Comparison of ENCODE assay signal across 9 mouse cellular contexts in genomic region chr10:45051125-45051744, GRCm38 (mm10). TPM values are rescaled to one million over a fixed set of nuclear protein-coding genes. Genes with fewer than 3 reads are reported as not detected.
A peak's percentile ranks its signal among the peaks of the same experiment; 100 is the strongest.
DNase-seq lines count a peak whose midpoint lies in the region; ATAC-seq and TF ChIP-seq lines count a peak whose summit lies in the region.
"Had no signal": no experiment of that assay in that cellular context is flagged by ENCODE, and none has a peak within 500 bp of the region (broad histone marks: within the 10 kb centered on the region; RNA-seq: fewer than 3 reads in every experiment).

No protein-coding gene starts in this region.

- H3K36me3 ChIP-seq in heart, embryonic 11.5 days (ENCODE audit: control insufficient read depth, insufficient read depth, low read length): no peaks in the 10 kb centered on the region
- no peaks in the 10 kb centered on the region for H3K36me3 ChIP-seq in kidney, embryonic 15.5 days
- no peaks in the 10 kb centered on the region for H3K36me3 ChIP-seq in liver, adult 2 months (ENCODE audit: control insufficient read depth, insufficient read depth, low read length)
- H3K36me3 ChIP-seq in splenic B cell, adult 2 months (ENCODE audit: control insufficient read depth, insufficient read depth, low read length, poor library complexity, severe bottlenecking): no peaks in the 10 kb centered on the region
- H3K36me3 ChIP-seq: embryonic facial prominence, embryonic 12.5 days had no signal

- WGBS in heart, embryonic 11.5 days (ENCODE audit: insufficient replicate concordance): 51% methylated on average over 11 of the region's 11 CpGs
- 59% methylated on average over 11 of the region's 11 CpGs for WGBS in kidney, embryonic 15.5 days
- WGBS in liver, adult 2 months: 46% methylated on average over 11 of the region's 11 CpGs

- peaks cover 7% of the 10 kb centered on the region for H3K27me3 ChIP-seq in heart, embryonic 11.5 days (ENCODE audit: control insufficient read depth, insufficient read depth, low read length)
- H3K27me3 ChIP-seq in kidney, embryonic 15.5 days: no peaks in the 10 kb centered on the region
- H3K27me3 ChIP-seq in liver, adult 2 months (ENCODE audit: control insufficient read depth, insufficient read depth, low read length): no peaks in the 10 kb centered on the region
- H3K27me3 ChIP-seq in splenic B cell, adult 2 months (ENCODE audit: control insufficient read depth, insufficient read depth, low read length, poor library complexity, severe bottlenecking): no peaks in the 10 kb centered on the region
- H3K27me3 ChIP-seq: embryonic facial prominence, embryonic 12.5 days had no signal

- peak; percentile 72 for TF ChIP-seq CTCF in liver, adult 2 months (IDR thresholded peaks at IDR 0.05; ENCODE audit: low read depth, low read length)

- DNase-seq in 416B (ENCODE audit: low read depth): peak; percentile 87
- DNase-seq in adrenal gland, adult 18-20 months (ENCODE audit: low spot score in 2 of 2): peak; percentile 84
- peak; percentile 63 for DNase-seq in embryo, embryonic 11.5 days (ENCODE audit: low read depth, low spot score)
- peak; percentile 67 for DNase-seq in liver, adult 2 months (ENCODE audit: extremely low read depth, low read depth, low spot score)
- DNase-seq in naive thymus-derived CD4-positive, alpha-beta T cell, adult 2 months (ENCODE audit: low read depth): peak; percentile 79
- peak; percentile 87 for DNase-seq in splenic B cell, adult 2 months (ENCODE audit: low read depth, low spot score)

- TF ChIP-seq POLR2A in liver, adult 2 months (IDR thresholded peaks at IDR 0.05; ENCODE audit: extremely low read depth, insufficient read depth, low read length): no peak

- H3K27ac ChIP-seq in heart, embryonic 11.5 days (ENCODE audit: low read depth, low read length): no peak overlapping the region
- H3K27ac ChIP-seq in kidney, embryonic 15.5 days: no peak overlapping the region
- no peak overlapping the region for H3K27ac ChIP-seq in liver, adult 2 months (replicated peaks; ENCODE audit: insufficient read depth, low read depth, low read length)
- H3K27ac ChIP-seq: embryonic facial prominence, embryonic 12.5 days had no signal

- H3K4me2 ChIP-seq in heart, embryonic 11.5 days: no peak overlapping the region
- H3K4me2 ChIP-seq in kidney, embryonic 15.5 days: no peak overlapping the region
- H3K4me2 ChIP-seq: embryonic facial prominence, embryonic 12.5 days had no signal

- no peak overlapping the region for H3K9ac ChIP-seq in heart, embryonic 11.5 days (ENCODE audit: low read depth, low read length)
- H3K9ac ChIP-seq in kidney, embryonic 15.5 days: no peak overlapping the region
- no peak overlapping the region for H3K9ac ChIP-seq in liver, adult 2 months (ENCODE audit: low read depth, low read length)
- H3K9ac ChIP-seq: embryonic facial prominence, embryonic 12.5 days had no signal

- no peaks in the 10 kb centered on the region for H3K9me3 ChIP-seq in heart, embryonic 11.5 days (replicated peaks; ENCODE audit: control insufficient read depth, low read length)
- no peaks in the 10 kb centered on the region for H3K9me3 ChIP-seq in kidney, embryonic 15.5 days (replicated peaks)
- H3K9me3 ChIP-seq: embryonic facial prominence, embryonic 12.5 days had no signal

- ATAC-seq in heart, embryonic 11.5 days (replicated peaks; ENCODE audit: insufficient number of reproducible peaks, low FRiP score, low TSS enrichment): 0 out of 2 replicates have a peak, but pooled peaks have one; percentile 49
- peak; percentile 56; the same call in 1 of the 2 replicates for ATAC-seq in kidney, embryonic 15.5 days (replicated peaks; ENCODE audit: low FRiP score)

- H3K4me1 ChIP-seq in heart, embryonic 11.5 days (ENCODE audit: control insufficient read depth, insufficient read depth, low read length): peaks cover 10% of the 10 kb centered on the region
- peaks cover 11% of the 10 kb centered on the region for H3K4me1 ChIP-seq in kidney, embryonic 15.5 days
- peaks cover 8% of the 10 kb centered on the region; the same call in 1 of the 2 replicates for H3K4me1 ChIP-seq in liver, adult 2 months (ENCODE audit: control insufficient read depth, insufficient read depth, low read length)
- H3K4me1 ChIP-seq: embryonic facial prominence, embryonic 12.5 days had no signal

- H3K79me2 ChIP-seq in liver, adult 2 months (ENCODE audit: control insufficient read depth, insufficient read depth, low read length): no peaks in the 10 kb centered on the region

- no peak overlapping the region for H3K4me3 ChIP-seq in heart, embryonic 11.5 days (ENCODE audit: low read depth, low read length)
- no peak overlapping the region for H3K4me3 ChIP-seq in kidney, embryonic 15.5 days (replicated peaks)
- no peak overlapping the region for H3K4me3 ChIP-seq in liver, adult 2 months (ENCODE audit: insufficient read depth, low read depth, low read length)
- H3K4me3 ChIP-seq: embryonic facial prominence, embryonic 12.5 days had no signal

RNA-seq across cellular contexts. Expression of gene Prep, which starts 15.8 kb away (rescaled TPM):
- 10 to 100 TPM; 11.2 to 21.5 TPM for total RNA-seq in adrenal gland, adult 18-20 months (2021)
- 18.9 and 24.0 TPM in 2 replicates for polyA plus RNA-seq in heart, embryonic 11.5 days (2014; fragmentation: Nextera tagmentation; extraction: Ambion mirVana)
- polyA plus RNA-seq in kidney, embryonic 15.5 days (2015; fragmentation: Nextera tagmentation; extraction: Ambion mirVana): 24.8 and 25.5 TPM in 2 replicates
- total RNA-seq in liver, adult 2 months (2014; rRNA removed): 6.2 and 6.4 TPM in 2 replicates
- polyA plus RNA-seq in liver, adult 2 months (2012; rRNA removed): 5.7 and 6.1 TPM in 2 replicates
